In genomic region chr1:55196327-55197003, GRCm38 (mm10) we compare ENCODE assay signal across 15 mouse cellular contexts. TPM values are rescaled to one million over a fixed set of nuclear protein-coding genes. Genes with fewer than 3 reads are reported as not detected.
DNase-seq lines count a peak whose midpoint lies in the region; ATAC-seq and TF ChIP-seq lines count a peak whose summit lies in the region.
"Had no signal": no experiment of that assay in that cellular context is flagged by ENCODE, and none has a peak within 500 bp of the region (broad histone marks: within the 10 kb centered on the region; RNA-seq: fewer than 3 reads in every experiment).

No protein-coding gene starts in this region.

- H3K9me3 ChIP-seq in heart, embryonic 16.5 days (replicated peaks; ENCODE audit: control insufficient read depth, low read length) = no peaks in the 10 kb centered on the region
- H3K9me3 ChIP-seq in midbrain, postnatal 0 days (ENCODE audit: low read length) = no peaks in the 10 kb centered on the region
- H3K9me3 ChIP-seq in neural tube, embryonic 15.5 days (replicated peaks) = no peaks in the 10 kb centered on the region
- H3K9me3 ChIP-seq: forebrain, embryonic 10.5 days; G1E; hindbrain, embryonic 15.5 days; midbrain, embryonic 15.5 days had no signal

- WGBS in heart, embryonic 16.5 days = 46% methylated on average over 6 of the region's 6 CpGs
- WGBS in midbrain, postnatal 0 days = 53% methylated on average over 6 of the region's 6 CpGs
- 51% methylated on average over 6 of the region's 6 CpGs for WGBS in neural tube, embryonic 15.5 days

- peaks cover 3% of the 10 kb centered on the region; the same call in 1 of the 2 replicates for H3K36me3 ChIP-seq in heart, embryonic 16.5 days (ENCODE audit: control insufficient read depth, insufficient read depth)
- H3K36me3 ChIP-seq in midbrain, postnatal 0 days (ENCODE audit: insufficient read depth, low read length) = no peaks in the 10 kb centered on the region
- no peaks in the 10 kb centered on the region for H3K36me3 ChIP-seq in neural tube, embryonic 15.5 days
- H3K36me3 ChIP-seq: forebrain, embryonic 10.5 days; G1E; hindbrain, embryonic 15.5 days; midbrain, embryonic 15.5 days had no signal

- H3K27me3 ChIP-seq in heart, embryonic 16.5 days (ENCODE audit: control insufficient read depth, insufficient read depth, low read length) = no peaks in the 10 kb centered on the region
- no peaks in the 10 kb centered on the region for H3K27me3 ChIP-seq in midbrain, postnatal 0 days (ENCODE audit: insufficient read depth, low read length)
- no peaks in the 10 kb centered on the region for H3K27me3 ChIP-seq in neural tube, embryonic 15.5 days (replicated peaks)
- H3K27me3 ChIP-seq: hindbrain, embryonic 15.5 days had no signal

- no peak overlapping the region for H3K4me3 ChIP-seq in heart, embryonic 16.5 days (ENCODE audit: low read length)
- no peak overlapping the region for H3K4me3 ChIP-seq in midbrain, postnatal 0 days (ENCODE audit: low read depth, low read length)
- H3K4me3 ChIP-seq in neural tube, embryonic 15.5 days (replicated peaks) = no peak overlapping the region
- H3K4me3 ChIP-seq: forebrain, embryonic 10.5 days; hindbrain, embryonic 15.5 days; layer of hippocampus, adult 2 months; midbrain, embryonic 15.5 days had no signal

- no peak for DNase-seq in heart, adult 18-20 months
- DNase-seq in 416B (ENCODE audit: low read depth) = peak; percentile 31
- peak; percentile 62 for DNase-seq in naive thymus-derived CD4-positive, alpha-beta T cell, adult 2 months (ENCODE audit: low read depth)
- DNase-seq in midbrain, postnatal 0 days (ENCODE audit: low spot score) = no peak
- DNase-seq: gastrocnemius, postnatal 10 days; liver, postnatal 0 days; right cerebral cortex, postnatal 25 days had no signal

- peak overlapping the region; percentile 67 for H3K27ac ChIP-seq in heart, embryonic 16.5 days (ENCODE audit: low read length)
- no peak overlapping the region for H3K27ac ChIP-seq in midbrain, postnatal 0 days (ENCODE audit: low read depth, low read length)
- H3K27ac ChIP-seq in neural tube, embryonic 15.5 days (replicated peaks) = no peak overlapping the region
- H3K27ac ChIP-seq: forebrain, embryonic 10.5 days; hindbrain, embryonic 15.5 days; layer of hippocampus, adult 2 months; midbrain, embryonic 15.5 days had no signal

- no peak for ATAC-seq in heart, embryonic 16.5 days (replicated peaks; ENCODE audit: extremely low read depth, insufficient read depth, low FRiP score)
- peak; percentile 62 for ATAC-seq in CD4-positive, CD25-positive, alpha-beta regulatory T cell, adult 4 months
- no peak for ATAC-seq in midbrain, postnatal 0 days (ENCODE audit: low FRiP score)
- ATAC-seq in neural tube, embryonic 15.5 days (ENCODE audit: low FRiP score) = no peak
- ATAC-seq: liver, postnatal 0 days; midbrain, embryonic 15.5 days had no signal

- TF ChIP-seq CTCF in midbrain, postnatal 0 days (IDR thresholded peaks at IDR 0.05) = no peak

- no peak overlapping the region for H3K4me2 ChIP-seq in heart, embryonic 16.5 days (ENCODE audit: low read depth, low read length)
- no peak overlapping the region for H3K4me2 ChIP-seq in midbrain, postnatal 0 days (ENCODE audit: low read depth, low read length, poor library complexity, severe bottlenecking)
- no peak overlapping the region for H3K4me2 ChIP-seq in neural tube, embryonic 15.5 days
- H3K4me2 ChIP-seq: hindbrain, embryonic 15.5 days; midbrain, embryonic 15.5 days had no signal

- H3K9ac ChIP-seq in heart, embryonic 16.5 days (ENCODE audit: low read length) = no peak overlapping the region
- no peak overlapping the region for H3K9ac ChIP-seq in midbrain, postnatal 0 days (replicated peaks; ENCODE audit: low read length, poor library complexity, severe bottlenecking)
- no peak overlapping the region for H3K9ac ChIP-seq in neural tube, embryonic 15.5 days (replicated peaks)
- H3K9ac ChIP-seq: hindbrain, embryonic 15.5 days; liver, postnatal 0 days; midbrain, embryonic 15.5 days had no signal

- H3K4me1 ChIP-seq in heart, embryonic 16.5 days (ENCODE audit: control insufficient read depth, insufficient read depth, low read length) = peaks cover 23% of the 10 kb centered on the region
- H3K4me1 ChIP-seq in midbrain, postnatal 0 days (ENCODE audit: insufficient read depth, low read length) = no peaks in the 10 kb centered on the region
- peaks cover 9% of the 10 kb centered on the region; the same call in 1 of the 2 replicates for H3K4me1 ChIP-seq in neural tube, embryonic 15.5 days

RNA-seq across cellular contexts. Expression of gene Rftn2, which starts 30.1 kb away (rescaled TPM):
- polyA plus RNA-seq in heart, embryonic 16.5 days (2015; fragmentation: Nextera tagmentation; extraction: Ambion mirVana) = 10.3 and 11.2 TPM in 2 replicates
- total RNA-seq in heart, adult 18-20 months (2021) = 10 to 100 TPM; 10.8 to 11.0 TPM
- polyA plus RNA-seq in CD4-positive, CD25-positive, alpha-beta regulatory T cell, adult 4 months (2017; shearing (Covaris generic)) = 1 to 10 TPM; 7.7 to 9.1 TPM
- total RNA-seq in midbrain, postnatal 0 days (2014; rRNA removed) = 10.4 and 10.9 TPM in 2 replicates
- 11.4 and 12.0 TPM in 2 replicates for polyA plus RNA-seq in midbrain, postnatal 0 days (2015; fragmentation: Nextera tagmentation; extraction: Ambion mirVana)
- 9.7 and 9.9 TPM in 2 replicates for polyA plus RNA-seq in neural tube, embryonic 15.5 days (2015; fragmentation: Nextera tagmentation; extraction: Ambion mirVana)

RNA-seq across cellular contexts. Expression of gene Mars2, which starts 40.5 kb away (rescaled TPM):
- 3.8 and 4.0 TPM in 2 replicates for polyA plus RNA-seq in heart, embryonic 16.5 days (2015; fragmentation: Nextera tagmentation; extraction: Ambion mirVana)
- 1 to 10 TPM; 5.1 to 5.7 TPM for total RNA-seq in heart, adult 18-20 months (2021)
- 1 to 10 TPM; 3.7 to 4.2 TPM for polyA plus RNA-seq in CD4-positive, CD25-positive, alpha-beta regulatory T cell, adult 4 months (2017; shearing (Covaris generic))
- total RNA-seq in midbrain, postnatal 0 days (2014; rRNA removed) = 11.6 and 14.4 TPM in 2 replicates
- polyA plus RNA-seq in midbrain, postnatal 0 days (2015; fragmentation: Nextera tagmentation; extraction: Ambion mirVana) = 2.4 and 2.5 TPM in 2 replicates
- 2.4 and 2.5 TPM in 2 replicates for polyA plus RNA-seq in neural tube, embryonic 15.5 days (2015; fragmentation: Nextera tagmentation; extraction: Ambion mirVana)

Comparison
In these comparisons a context has a peak if more than half of its experiments do, and no peak if none do; other contexts are left out.
1. DNase-seq: peak in 416B (single experiment) and naive thymus-derived CD4-positive, alpha-beta T cell, adult 2 months (single experiment); none in heart, adult 18-20 months (0 of 2) and midbrain, postnatal 0 days (single experiment).